Mouse (Mus musculus) gastrocnemius, adult 8-10 months (tissue): Measurements from ENCODE around the gene Dnajb12. TPM values are rescaled to one million over a fixed set of nuclear protein-coding genes. Genes with fewer than 3 reads are reported as not detected.

Source experiments
- DNase-seq, 2 experiments: peaks; one replicate each; pipeline ENCODE4 v3.0.0; 2022; ENCODE audit warnings: low spot score in 2 of 2
- total RNA-seq, 4 experiments: library from RNA; stranded (reverse); gene quantifications; 2 replicates each; pipeline ENCODE4 v1.2.4; 2022

Dnajb12 gene
- total RNA-seq, 4 experiments from 2014 or later, result 77.8 to 89.1 (median 82.1) TPM

GRCm38 (mm10) chr10:59948363-59949254 is 69.3 kb downstream of the Dnajb12 start:
- no peak for DNase-seq

Other genes starting within 250 kb of the Dnajb12 start
- 10 to 100 TPM; 50.7 to 57.9 (median 55.4) TPM for gene Micu1, start 177.1 kb upstream of the Dnajb12 start, total RNA-seq
- gene Ddit4, start 72.3 kb downstream of the Dnajb12 start, total RNA-seq, result 10 to 100 TPM in 2 of 4 experiments, 1 to 10 TPM in 2; 4.7 to 45.4 (median 9.4) TPM
- 10 to 100 TPM; 13.9 to 18.9 (median 14.3) TPM for gene Ascc1, start 123.2 kb downstream of the Dnajb12 start, total RNA-seq
- gene Anapc16, start 123.6 kb downstream of the Dnajb12 start, total RNA-seq, result 10 to 100 TPM; 39.3 to 51.5 (median 43.3) TPM
- gene Spock2, start 226.7 kb downstream of the Dnajb12 start, total RNA-seq, result 1 to 10 TPM; 2.8 to 7.0 (median 5.4) TPM